Mouse (Mus musculus): ENCODE measurements around the gene Smad3. TPM values are rescaled to one million over a fixed set of nuclear protein-coding genes. Genes with fewer than 3 reads are reported as not detected.

Smad3 gene
- polyA plus RNA-seq, 1 experiment from 2014 or later, result 34.8 TPM

DNA sequence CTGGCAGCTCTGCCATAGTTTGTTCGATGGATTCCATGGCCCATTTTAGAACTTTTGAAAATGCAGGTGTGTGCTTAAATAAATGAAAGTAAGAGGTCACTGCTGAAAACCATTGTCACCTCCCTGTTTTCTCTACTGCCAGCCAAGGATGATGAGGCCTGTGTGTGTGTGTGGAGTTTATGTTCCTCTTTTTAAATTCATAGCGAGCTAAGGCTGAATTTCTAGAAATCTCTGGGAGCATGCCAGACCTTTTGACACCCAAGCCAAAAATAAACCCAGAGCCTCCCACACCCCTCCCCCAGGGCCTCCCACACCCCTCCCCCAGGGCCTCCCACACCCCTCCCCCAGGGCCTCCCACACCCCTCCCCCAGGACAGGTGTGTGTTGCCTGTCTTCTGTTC is 139.8 kb downstream of the Smad3 start:
- Histone ChIP-seq H3K4me3 (no peak overlapping the region), H3K9me3 (no peaks in the 10 kb centered on the region), H3K9ac (no peak overlapping the region), H3K27ac (no peak overlapping the region), H3K4me1 (peaks cover 24% of the 10 kb centered on the region), H3K4me2 (replicated peaks) (no peak overlapping the region), H3K27me3 (no peaks in the 10 kb centered on the region), H3K36me3 (peaks cover 44% of the 10 kb centered on the region)
- no peak for ATAC-seq (ENCODE audit: low FRiP score, low read depth)
- 83% methylated on average over 2 of the region's 2 CpGs for WGBS

DNA sequence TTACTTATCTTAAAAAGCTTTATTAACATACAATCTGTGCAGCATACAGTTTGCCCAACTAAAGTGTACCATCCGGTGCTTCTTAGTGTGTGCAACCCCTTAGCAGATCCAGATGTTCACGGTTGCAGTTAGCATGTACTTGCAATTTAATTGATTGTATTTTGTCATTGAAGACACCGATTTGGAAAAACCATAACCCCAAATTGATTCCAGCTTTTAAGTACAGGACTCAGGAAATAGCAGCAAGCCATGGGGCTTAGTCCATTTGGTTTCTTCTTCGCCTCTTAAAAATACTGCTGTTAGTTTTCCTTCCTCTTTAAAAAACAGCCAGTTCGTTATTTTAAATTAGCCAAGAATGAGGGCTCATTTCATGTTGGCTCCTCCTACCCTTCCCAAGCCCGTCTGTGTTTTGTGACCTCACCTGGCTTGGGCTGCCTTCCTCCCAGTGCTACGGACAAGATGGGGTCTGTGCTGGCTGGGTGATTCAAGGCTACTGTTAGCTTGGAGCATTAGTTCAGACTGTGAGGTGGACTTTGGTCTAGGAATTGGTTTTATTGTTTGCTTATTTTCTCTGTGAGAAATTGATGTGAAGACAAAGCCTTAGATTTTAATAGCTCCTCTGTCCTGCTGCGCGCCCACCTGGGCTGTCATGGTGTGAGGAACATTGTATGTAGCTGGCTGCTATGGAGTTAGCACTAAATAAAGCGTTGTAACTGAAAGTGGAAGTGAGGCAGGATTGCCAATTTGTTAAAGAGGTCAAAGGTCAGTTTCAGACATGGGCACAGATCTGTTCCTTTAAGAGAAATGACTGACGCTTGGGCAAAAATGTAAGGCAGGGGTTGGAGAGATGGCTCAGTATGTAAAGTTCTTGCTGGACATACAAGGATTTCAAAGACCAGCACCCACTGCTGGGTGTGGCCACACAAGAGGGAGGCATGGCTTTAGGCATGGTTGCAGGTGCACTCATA is 143.5 kb downstream of the Smad3 start:
- Histone ChIP-seq H3K9ac (no peak overlapping the region), H3K36me3 (peaks cover 27% of the 10 kb centered on the region), H3K4me3 (no peak overlapping the region), H3K27me3 (no peaks in the 10 kb centered on the region), H3K27ac (peak overlapping the region; percentile 67; the same call in 1 of the 2 replicates), H3K4me2 (replicated peaks) (0 out of 2 replicates have a peak overlapping the region, but pooled peaks have one; percentile 9), H3K4me1 (peaks cover 55% of the 10 kb centered on the region), H3K9me3 (no peaks in the 10 kb centered on the region)
- WGBS, result 37% methylated on average over 11 of the region's 11 CpGs
- ATAC-seq (ENCODE audit: low FRiP score, low read depth), result no peak

DNA sequence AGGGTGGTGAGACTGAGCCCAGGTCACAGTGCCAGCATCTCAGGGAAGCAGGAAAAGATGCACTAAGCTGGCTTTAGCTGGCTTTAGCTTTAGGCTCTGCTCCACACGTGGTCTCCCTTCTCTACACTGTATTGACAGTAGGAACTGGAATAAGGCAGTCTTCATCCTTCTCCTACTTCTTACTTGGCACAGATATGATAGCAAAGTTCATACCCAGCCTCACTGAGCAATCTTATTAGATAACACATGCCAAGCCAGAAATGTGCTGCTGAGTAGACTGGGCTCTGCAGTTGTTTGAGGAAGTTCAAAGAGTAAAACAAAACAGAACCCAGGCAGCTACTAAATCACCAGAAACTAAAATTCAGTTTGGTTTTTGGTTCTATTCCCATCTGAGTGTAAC is 144.2 kb downstream of the Smad3 start:
- peaks cover 20% of the 10 kb centered on the region for H3K36me3 ChIP-seq
- no peak for ATAC-seq (ENCODE audit: low FRiP score, low read depth)
- 14% methylated on average over 1 of the region's 1 CpGs for WGBS
- peak overlapping the region; percentile 41 for H3K4me2 ChIP-seq (replicated peaks)
- no peaks in the 10 kb centered on the region for H3K9me3 ChIP-seq
- no peaks in the 10 kb centered on the region for H3K27me3 ChIP-seq
- H3K9ac ChIP-seq, result no peak overlapping the region
- no peak overlapping the region for H3K4me3 ChIP-seq
- H3K4me1 ChIP-seq, result peaks cover 61% of the 10 kb centered on the region
- H3K27ac ChIP-seq, result peak overlapping the region; percentile 67; the same call in 1 of the 2 replicates

DNA sequence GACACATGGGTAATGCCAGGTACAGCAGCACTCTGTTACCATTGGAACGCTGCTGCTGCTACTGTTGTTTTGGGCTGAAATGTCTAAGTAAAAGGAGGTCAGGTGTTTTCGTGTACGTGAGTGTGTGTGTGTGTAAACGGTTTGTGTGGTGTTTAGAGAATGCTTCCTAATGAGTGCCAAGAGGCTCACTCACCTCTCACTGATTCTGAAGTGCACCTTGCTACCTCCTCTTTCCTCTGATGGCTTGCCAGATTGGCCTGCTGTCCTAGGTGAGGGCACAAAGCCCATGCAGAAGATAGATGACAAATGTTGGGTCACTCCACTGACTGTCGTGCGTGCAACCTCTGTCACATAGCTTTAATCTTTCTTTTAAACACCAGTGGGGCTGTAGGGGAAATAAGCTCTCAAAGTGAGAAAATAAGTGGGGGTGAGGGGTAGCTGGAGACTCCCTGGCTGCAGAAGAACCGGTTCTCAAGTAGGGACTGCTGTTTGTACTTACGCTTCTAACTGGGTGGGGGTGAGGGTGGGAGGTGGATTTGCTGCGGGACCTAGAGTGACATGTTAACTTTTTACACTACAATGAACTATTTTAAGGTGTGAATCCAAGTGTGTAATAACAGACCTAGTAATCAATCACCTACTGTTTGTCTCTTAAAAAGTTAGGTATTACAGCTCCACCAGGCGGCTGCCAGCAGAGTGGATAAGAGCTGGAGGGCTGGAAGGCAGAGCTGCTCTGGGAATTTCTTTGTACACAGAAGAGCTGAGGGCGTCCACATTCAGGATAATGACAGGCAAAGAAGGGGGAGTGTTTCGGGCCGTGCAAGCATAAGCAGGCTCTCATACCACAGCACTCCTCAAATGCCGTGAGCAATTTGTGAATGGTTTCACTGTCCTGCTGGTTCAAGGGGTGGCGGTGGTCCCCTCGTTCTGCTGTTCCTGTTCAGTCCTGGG is 145.0 kb downstream of the Smad3 start:
- Histone ChIP-seq H3K4me3 (no peak overlapping the region), H3K9me3 (no peaks in the 10 kb centered on the region), H3K36me3 (peaks cover 13% of the 10 kb centered on the region), H3K4me2 (replicated peaks) (peak overlapping the region; percentile 41), H3K27ac (peak overlapping the region; percentile 67; the same call in 1 of the 2 replicates), H3K4me1 (peaks cover 67% of the 10 kb centered on the region), H3K27me3 (no peaks in the 10 kb centered on the region), H3K9ac (peak overlapping the region; percentile 26; the same call in 1 of the 2 replicates)
- peak; percentile 62; the same call in 1 of the 2 replicates for ATAC-seq (ENCODE audit: low FRiP score, low read depth)
- 35% methylated on average over 16 of the region's 16 CpGs for WGBS

DNA sequence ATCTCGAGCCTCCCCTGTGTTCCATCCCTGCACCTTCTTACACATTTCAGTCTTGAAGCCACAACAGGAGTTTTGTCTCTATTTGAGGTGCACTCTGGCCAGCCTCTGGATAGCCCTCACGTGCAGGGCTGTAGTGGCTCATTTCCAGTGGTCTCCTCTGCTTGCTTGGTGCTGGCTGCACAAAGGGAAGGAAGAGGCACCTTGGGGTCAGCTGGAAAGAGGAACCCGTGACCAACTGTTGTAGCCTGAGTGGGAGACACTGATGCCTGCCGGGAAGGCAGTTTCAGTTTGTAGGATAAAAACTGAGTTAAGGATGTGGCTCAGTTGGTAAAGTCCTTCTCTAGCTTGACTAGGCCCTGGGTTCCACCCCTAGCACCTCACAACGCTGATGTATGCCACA is 145.8 kb downstream of the Smad3 start:
- Histone ChIP-seq H3K36me3 (peaks cover 4% of the 10 kb centered on the region), H3K4me2 (replicated peaks) (peak overlapping the region; percentile 55; the same call in 1 of the 2 replicates), H3K9ac (no peak overlapping the region), H3K9me3 (no peaks in the 10 kb centered on the region), H3K4me3 (no peak overlapping the region), H3K27me3 (no peaks in the 10 kb centered on the region), H3K27ac (no peak overlapping the region; the same call in 1 of the 2 replicates), H3K4me1 (peaks cover 67% of the 10 kb centered on the region)
- ATAC-seq (ENCODE audit: low FRiP score, low read depth), result no peak
- WGBS, result 55% methylated on average over 5 of the region's 5 CpGs

DNA sequence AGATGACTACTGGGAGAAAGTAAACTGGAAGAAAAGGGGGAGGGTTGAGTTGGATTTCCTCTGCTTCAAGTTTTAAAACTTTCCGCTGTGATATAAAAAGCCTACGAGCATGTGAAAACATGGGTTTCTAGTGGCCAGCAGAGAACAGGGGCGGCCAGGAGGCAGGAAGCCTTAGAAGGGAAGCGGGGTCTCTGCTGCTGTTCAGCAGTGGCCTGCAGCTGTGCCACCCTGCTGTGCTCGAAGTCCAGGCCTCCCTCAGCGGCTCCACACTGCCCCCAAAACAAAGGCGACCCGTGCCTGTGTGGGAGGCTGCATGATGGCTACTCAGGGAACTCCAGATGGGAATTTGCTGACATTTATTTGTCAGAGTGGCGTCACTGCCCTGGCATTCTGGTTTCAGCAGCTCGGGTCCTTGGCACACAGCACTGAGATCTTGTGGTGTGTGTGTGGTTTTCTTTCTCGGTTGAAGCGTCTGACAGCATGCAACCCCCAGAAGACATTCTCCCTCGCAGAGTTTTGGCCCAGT is 146.9 kb downstream of the Smad3 start:
- no peaks in the 10 kb centered on the region for H3K9me3 ChIP-seq
- H3K4me2 ChIP-seq (replicated peaks), result peak overlapping the region; percentile 55
- peak overlapping the region; percentile 3; the same call in 1 of the 2 replicates for H3K4me3 ChIP-seq
- WGBS, result 11% methylated on average over 13 of the region's 13 CpGs
- peak; percentile 58; the same call in 1 of the 2 replicates for ATAC-seq (ENCODE audit: low FRiP score, low read depth)
- no peaks in the 10 kb centered on the region for H3K36me3 ChIP-seq
- peak overlapping the region; percentile 14; the same call in 1 of the 2 replicates for H3K9ac ChIP-seq
- peak overlapping the region; percentile 87 for H3K27ac ChIP-seq
- H3K27me3 ChIP-seq, result no peaks in the 10 kb centered on the region
- H3K4me1 ChIP-seq, result peaks cover 67% of the 10 kb centered on the region

DNA sequence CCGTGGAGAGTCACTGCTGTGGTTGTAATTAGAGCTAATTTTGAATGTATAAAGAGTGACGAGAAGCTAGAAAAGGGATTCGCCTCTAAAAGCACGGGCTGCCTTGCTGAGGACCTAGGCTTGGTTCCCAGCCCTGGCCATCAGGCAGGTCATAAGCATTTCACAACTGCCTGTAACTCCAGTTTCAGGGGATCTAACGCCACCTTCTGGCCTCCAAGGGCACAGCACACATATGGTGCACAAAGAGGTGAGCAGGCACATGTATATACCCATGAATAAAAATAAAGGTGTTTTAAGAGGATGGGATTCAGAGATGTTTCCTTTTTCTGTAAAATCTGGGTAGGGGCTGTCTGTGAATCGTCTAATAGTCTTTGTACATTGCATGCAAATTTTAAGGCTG is 147.6 kb downstream of the Smad3 start:
- peaks cover 67% of the 10 kb centered on the region for H3K4me1 ChIP-seq
- H3K9ac ChIP-seq, result no peak overlapping the region
- H3K4me2 ChIP-seq (replicated peaks), result no peak overlapping the region
- no peaks in the 10 kb centered on the region for H3K9me3 ChIP-seq
- no peak overlapping the region for H3K4me3 ChIP-seq
- WGBS, result 79% methylated on average over 6 of the region's 6 CpGs
- no peaks in the 10 kb centered on the region for H3K27me3 ChIP-seq
- no peak for ATAC-seq (ENCODE audit: low FRiP score, low read depth)
- H3K27ac ChIP-seq, result peak overlapping the region; percentile 87; the same call in 1 of the 2 replicates
- H3K36me3 ChIP-seq, result no peaks in the 10 kb centered on the region

DNA sequence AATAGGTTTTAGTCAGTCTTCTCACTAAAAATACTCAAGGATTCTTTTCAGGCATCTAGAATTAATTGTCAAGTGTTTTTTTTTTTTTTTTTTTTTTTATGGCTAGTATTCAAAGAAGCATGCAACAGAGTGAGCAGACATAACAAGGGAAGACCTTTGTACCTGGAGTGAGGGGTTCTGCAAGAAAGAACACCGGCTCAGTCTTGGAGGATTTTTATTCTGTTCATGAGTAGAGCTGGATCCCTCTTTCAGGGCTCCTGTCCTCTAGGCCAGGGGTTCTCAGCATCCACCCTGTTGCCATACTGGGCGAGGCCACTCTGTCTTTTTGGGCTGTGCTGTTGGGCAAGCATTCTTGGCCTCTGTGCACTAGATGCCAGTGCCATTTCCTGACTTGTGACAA is 148.0 kb downstream of the Smad3 start:
- no peaks in the 10 kb centered on the region for H3K9me3 ChIP-seq
- H3K27ac ChIP-seq, result peak overlapping the region; percentile 87; the same call in 1 of the 2 replicates
- no peak overlapping the region for H3K4me2 ChIP-seq (replicated peaks)
- H3K27me3 ChIP-seq, result no peaks in the 10 kb centered on the region
- no peak overlapping the region for H3K9ac ChIP-seq
- no peak for ATAC-seq (ENCODE audit: low FRiP score, low read depth)
- peaks cover 65% of the 10 kb centered on the region for H3K4me1 ChIP-seq
- H3K36me3 ChIP-seq, result no peaks in the 10 kb centered on the region
- WGBS, result 96% methylated on average over 2 of the region's 2 CpGs
- no peak overlapping the region for H3K4me3 ChIP-seq

DNA sequence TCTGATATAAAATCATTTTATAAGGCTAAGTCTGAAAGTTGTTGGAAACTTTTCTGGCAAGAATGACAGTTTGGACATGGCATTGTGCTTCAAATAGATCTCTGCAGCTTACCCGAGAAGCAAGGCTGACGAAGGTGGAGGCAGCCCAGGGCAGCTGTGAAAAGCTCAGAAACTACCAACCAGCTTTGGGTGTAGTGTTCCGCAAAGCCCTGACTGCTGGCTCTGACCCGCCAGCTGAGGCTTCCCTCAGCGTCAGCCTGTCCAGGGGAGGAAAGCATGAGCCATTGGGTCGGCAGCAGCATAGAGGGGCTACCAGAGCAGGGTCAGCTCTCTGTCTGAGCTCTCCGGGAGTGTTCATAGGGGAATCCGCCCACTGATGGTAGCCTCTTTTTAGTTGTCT is 148.5 kb downstream of the Smad3 start:
- Histone ChIP-seq H3K27ac (no peak overlapping the region), H3K4me2 (replicated peaks) (no peak overlapping the region), H3K4me1 (peaks cover 62% of the 10 kb centered on the region), H3K27me3 (no peaks in the 10 kb centered on the region), H3K9ac (no peak overlapping the region), H3K4me3 (no peak overlapping the region), H3K36me3 (no peaks in the 10 kb centered on the region), H3K9me3 (no peaks in the 10 kb centered on the region)
- no peak for ATAC-seq (ENCODE audit: low FRiP score, low read depth)
- 72% methylated on average over 8 of the region's 8 CpGs for WGBS

DNA sequence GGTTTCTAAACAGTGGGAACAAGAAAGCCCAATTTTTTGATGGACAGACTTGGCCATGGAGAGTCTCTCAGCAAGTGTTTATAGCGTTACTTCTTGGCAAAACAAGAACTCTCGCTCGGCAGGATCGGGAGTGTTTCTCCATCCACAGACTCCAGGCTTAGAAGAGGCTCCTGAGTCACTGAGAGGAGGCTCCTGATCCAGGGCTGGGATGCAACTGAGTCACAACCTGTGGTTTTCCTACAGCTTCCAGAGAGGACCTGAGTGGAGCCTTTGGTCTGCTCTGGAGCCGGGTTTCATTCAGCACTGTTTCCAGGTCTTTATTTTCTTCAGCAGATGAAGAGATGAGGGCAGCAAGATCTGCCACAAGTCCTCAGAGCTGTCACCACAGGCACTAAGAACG is 149.8 kb downstream of the Smad3 start:
- Histone ChIP-seq H3K4me3 (no peak overlapping the region), H3K4me2 (replicated peaks) (no peak overlapping the region), H3K9me3 (no peaks in the 10 kb centered on the region), H3K27me3 (no peaks in the 10 kb centered on the region), H3K4me1 (peaks cover 62% of the 10 kb centered on the region), H3K36me3 (no peaks in the 10 kb centered on the region), H3K9ac (no peak overlapping the region), H3K27ac (no peak overlapping the region)
- no peak for ATAC-seq (ENCODE audit: low FRiP score, low read depth)
- WGBS, result 71% methylated on average over 6 of the region's 6 CpGs

DNA sequence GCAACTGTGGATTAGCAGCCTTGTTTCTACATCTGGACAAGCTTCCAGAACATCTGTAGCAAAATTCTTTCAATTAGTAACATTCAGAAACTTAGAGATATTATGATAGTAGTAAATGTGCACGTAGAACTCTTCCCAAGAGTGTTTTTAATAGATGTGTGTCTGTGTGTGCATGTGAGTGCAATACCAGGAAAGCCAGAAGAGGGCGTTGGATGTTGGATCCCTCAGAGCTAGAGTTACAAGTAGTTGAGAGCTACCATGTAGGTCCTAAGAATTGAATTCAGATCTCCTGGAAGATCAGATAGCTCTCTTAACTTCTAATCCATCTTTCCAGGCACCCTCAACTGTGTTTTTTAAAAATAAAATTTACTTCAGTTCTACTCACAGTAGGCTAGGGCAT is 151.2 kb downstream of the Smad3 start:
- no peaks in the 10 kb centered on the region for H3K36me3 ChIP-seq
- H3K9me3 ChIP-seq, result no peaks in the 10 kb centered on the region
- no peak overlapping the region for H3K27ac ChIP-seq
- H3K4me3 ChIP-seq, result no peak overlapping the region
- H3K4me1 ChIP-seq, result peaks cover 52% of the 10 kb centered on the region
- no peak overlapping the region for H3K9ac ChIP-seq
- WGBS, result 67% methylated on average over 2 of the region's 2 CpGs
- H3K4me2 ChIP-seq (replicated peaks), result no peak overlapping the region
- H3K27me3 ChIP-seq, result no peaks in the 10 kb centered on the region
- ATAC-seq (ENCODE audit: low FRiP score, low read depth), result no peak
